Mouse (Mus musculus) thymus, adult 2 months (tissue): Measurements from ENCODE around the gene Ptprd. TPM values are rescaled to one million over a fixed set of nuclear protein-coding genes. Genes with fewer than 3 reads are reported as not detected.

ENCODE experiments used
- DNase-seq: peaks from one replicate; pipeline ENCODE4 v3.0.0; 2021
- H3K27ac ChIP-seq: fragments of 200-500 bp; 2 replicates; pipeline ENCODE4 v1.5.1; 2012; ENCODE audit warnings: low read length, control low read depth; ENCODE audit not compliant: control insufficient read depth, insufficient read depth
- H3K27me3 ChIP-seq: fragments of 200-500 bp; 2 replicates; pipeline ENCODE4 v1.6.1; 2012; ENCODE audit warnings: mild to moderate bottlenecking, low read length, moderate library complexity, mixed read lengths; ENCODE audit not compliant: control insufficient read depth, insufficient read depth
- H3K36me3 ChIP-seq: fragments of 200-500 bp; 2 replicates; pipeline ENCODE4 v1.6.1; 2012; ENCODE audit warnings: mild to moderate bottlenecking, low read length, moderate library complexity; ENCODE audit not compliant: control insufficient read depth, insufficient read depth
- H3K4me1 ChIP-seq: fragments of 200-500 bp; replicated peaks from 2 replicates; pipeline ENCODE4 v1.6.1; 2012; ENCODE audit warnings: low read length; ENCODE audit not compliant: control insufficient read depth, insufficient read depth
- H3K4me3 ChIP-seq: fragments of 200-500 bp; 2 replicates; pipeline ENCODE4 v1.5.1; 2012; ENCODE audit warnings: mild to moderate bottlenecking, low read length, control low read depth, moderate library complexity; ENCODE audit not compliant: control insufficient read depth, insufficient read depth
- CTCF ChIP-seq: fragments of 200-500 bp; IDR thresholded peaks from 2 replicates; pipeline ENCODE4 v1.5.1; 2012; ENCODE audit warnings: mild to moderate bottlenecking, control low read depth, low read length, moderate library complexity, borderline replicate concordance; ENCODE audit not compliant: control insufficient read depth, poor library complexity, insufficient read depth; ENCODE audit errors: extremely low read depth
- POLR2A ChIP-seq: fragments of 200-500 bp; IDR thresholded peaks from 2 replicates; pipeline ENCODE4 v1.6.1; 2012; ENCODE audit warnings: mild to moderate bottlenecking, low read length, control low read depth, moderate library complexity; ENCODE audit not compliant: control insufficient read depth, poor library complexity, insufficient read depth; ENCODE audit errors: extremely low read depth
- WGBS: fragments of 180-500 bp; shearing (Covaris S2); methylation state at CpG from one replicate; pipeline ENCODE4 v1.1.7; 2018; 5-methylcytosine and 5-hydroxymethylcytosine counted together
- polyA plus RNA-seq: library from polyadenylated mRNA; depleted of rRNA; stranded (reverse); fragments of >200 nt; gene quantifications from 2 replicates; pipeline ENCODE4 v1.2.3, GENCODE M21; 2012

Gene Ptprd
- polyA plus RNA-seq, 1 experiment: 1.0 TPM

DNA sequence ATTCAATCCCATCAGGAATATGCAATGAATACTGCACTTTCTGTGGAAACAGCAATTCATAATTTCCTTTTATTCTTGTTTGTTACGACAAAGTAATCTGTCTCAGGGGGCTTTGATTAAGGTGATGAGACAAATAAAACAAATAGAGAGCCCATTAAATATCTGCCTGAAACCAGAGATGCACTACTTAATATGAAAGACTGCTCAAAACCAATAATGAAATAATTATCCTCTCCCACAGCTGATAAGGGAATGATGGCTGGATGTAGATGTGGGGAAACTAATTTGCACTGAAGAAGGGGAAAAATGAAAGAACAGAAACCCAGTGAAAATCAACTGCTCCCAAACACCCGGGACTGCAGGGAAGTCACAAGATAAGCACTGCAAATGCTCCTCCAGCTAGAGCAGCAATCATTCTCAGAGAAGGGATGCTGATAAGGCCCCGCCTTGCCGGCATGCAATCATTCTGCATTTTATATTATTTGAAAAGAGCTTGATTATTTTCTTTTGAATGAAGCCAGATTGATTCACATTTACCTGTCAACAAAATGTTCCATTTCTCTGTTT is 1432.1 kb downstream of the Ptprd start:
- TF ChIP-seq POLR2A (no peak), CTCF (no peak)
- 85% methylated on average over 4 of the region's 4 CpGs for whole genome bisulfite sequencing
- no peaks in the 10 kb centered on the region for H3K36me3 ChIP-seq
- no peak overlapping the region for H3K4me3 ChIP-seq
- no peak for DNase-seq
- no peak overlapping the region for H3K27ac ChIP-seq
- no peaks in the 10 kb centered on the region for H3K4me1 ChIP-seq
- no peaks in the 10 kb centered on the region for H3K27me3 ChIP-seq

DNA sequence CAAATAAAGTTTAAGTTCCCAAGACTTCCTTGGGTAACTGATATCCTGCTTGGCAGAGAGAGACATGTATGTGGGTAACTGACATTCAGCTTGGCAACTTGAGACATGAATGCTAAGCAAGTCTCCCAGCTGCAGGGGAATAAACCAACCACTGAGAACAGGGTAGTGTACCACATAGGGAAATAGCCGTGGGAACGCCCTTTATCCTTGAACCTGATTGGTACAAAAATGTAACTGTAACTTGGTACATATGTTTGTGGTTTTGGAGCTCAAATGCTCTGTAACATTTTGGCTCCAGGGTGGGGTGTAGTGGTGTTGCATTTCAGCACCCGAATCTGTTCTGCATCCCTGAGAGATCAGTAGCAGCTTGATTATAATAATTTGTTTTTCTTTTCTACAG is 1444.8 kb downstream of the Ptprd start:
- Histone ChIP-seq H3K4me1 (no peaks in the 10 kb centered on the region), H3K27ac (no peak overlapping the region), H3K36me3 (no peaks in the 10 kb centered on the region), H3K4me3 (no peak overlapping the region), H3K27me3 (no peaks in the 10 kb centered on the region)
- 84% methylated on average over 3 of the region's 3 CpGs for WGBS
- TF ChIP-seq POLR2A (no peak), CTCF (no peak)
- no peak for DNase-seq

DNA sequence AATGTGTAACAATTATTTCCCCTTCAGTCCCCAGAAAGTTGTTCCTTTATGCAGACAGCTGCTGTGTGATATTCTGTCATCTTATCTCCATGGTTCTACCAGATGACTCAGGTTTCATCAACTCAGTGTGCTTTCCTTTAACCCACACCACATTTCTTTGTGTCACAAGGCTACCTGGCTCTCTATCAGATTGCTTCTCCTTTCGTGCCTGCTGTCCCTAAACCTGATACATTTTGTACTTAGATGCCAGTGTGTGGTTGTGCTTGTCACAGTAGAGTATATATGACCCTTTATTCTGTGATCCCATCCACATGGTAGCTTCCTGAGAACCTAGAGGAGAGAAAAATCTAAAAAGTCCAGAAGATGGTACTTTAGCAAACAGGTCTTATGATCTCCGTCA is 1445.3 kb downstream of the Ptprd start:
- no peak for TF ChIP-seq POLR2A
- no peak for TF ChIP-seq CTCF
- Histone ChIP-seq H3K4me1 (no peaks in the 10 kb centered on the region), H3K4me3 (no peak overlapping the region), H3K36me3 (no peaks in the 10 kb centered on the region), H3K27me3 (no peaks in the 10 kb centered on the region), H3K27ac (no peak overlapping the region)
- 84% methylated on average over 2 of the region's 2 CpGs for WGBS
- DNase-seq: no peak

DNA sequence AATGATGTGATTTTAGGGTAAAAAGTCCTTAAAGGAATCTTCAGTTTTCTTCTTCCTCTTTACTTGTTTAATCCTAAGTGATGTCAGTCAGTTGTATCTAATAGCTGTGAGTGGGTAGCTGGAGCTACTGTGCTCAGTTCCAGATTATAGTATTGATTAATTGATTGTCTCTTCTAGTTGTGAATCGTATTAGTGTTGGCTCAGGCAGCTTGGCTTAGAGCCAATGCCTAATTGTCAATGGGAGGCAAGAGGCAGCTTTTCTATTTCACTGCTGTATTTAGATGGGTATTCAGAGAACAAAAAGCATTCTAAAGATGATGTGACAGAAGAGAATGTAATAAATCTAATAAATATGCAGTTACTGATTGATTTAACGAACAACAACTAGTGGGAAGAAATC is 1461.1 kb downstream of the Ptprd start:
- no peaks in the 10 kb centered on the region for H3K4me1 ChIP-seq
- 82% methylated on average over 2 of the region's 2 CpGs for WGBS
- no peak overlapping the region for H3K4me3 ChIP-seq
- TF ChIP-seq POLR2A (no peak), CTCF (no peak)
- H3K27me3 ChIP-seq: no peaks in the 10 kb centered on the region
- no peaks in the 10 kb centered on the region for H3K36me3 ChIP-seq
- H3K27ac ChIP-seq: no peak overlapping the region
- no peak for DNase-seq

DNA sequence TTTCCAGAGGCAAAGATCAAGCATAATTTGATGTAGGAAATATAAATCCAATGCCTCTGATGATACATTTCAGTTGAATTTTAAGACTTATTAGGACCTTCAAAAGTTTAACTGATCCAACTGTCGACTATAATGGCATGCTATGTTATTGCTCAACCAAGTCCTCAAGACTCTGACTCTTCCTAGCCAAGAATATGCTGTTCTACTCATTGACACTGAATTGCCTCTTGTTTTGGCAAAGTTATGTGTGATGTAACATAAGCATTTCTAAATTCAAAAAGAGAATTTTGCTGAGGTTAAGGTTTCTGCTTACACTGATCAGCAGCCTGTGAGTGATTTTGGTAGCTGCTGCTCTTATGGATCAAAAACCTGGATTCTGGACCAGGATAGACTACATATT is 1475.9 kb downstream of the Ptprd start:
- Histone ChIP-seq H3K4me3 (no peak overlapping the region), H3K4me1 (no peaks in the 10 kb centered on the region), H3K27ac (no peak overlapping the region), H3K27me3 (no peaks in the 10 kb centered on the region), H3K36me3 (no peaks in the 10 kb centered on the region)
- no peak for TF ChIP-seq POLR2A
- TF ChIP-seq CTCF: no peak
- 48% methylated on average over 1 of the region's 1 CpGs for WGBS
- DNase-seq: no peak

DNA sequence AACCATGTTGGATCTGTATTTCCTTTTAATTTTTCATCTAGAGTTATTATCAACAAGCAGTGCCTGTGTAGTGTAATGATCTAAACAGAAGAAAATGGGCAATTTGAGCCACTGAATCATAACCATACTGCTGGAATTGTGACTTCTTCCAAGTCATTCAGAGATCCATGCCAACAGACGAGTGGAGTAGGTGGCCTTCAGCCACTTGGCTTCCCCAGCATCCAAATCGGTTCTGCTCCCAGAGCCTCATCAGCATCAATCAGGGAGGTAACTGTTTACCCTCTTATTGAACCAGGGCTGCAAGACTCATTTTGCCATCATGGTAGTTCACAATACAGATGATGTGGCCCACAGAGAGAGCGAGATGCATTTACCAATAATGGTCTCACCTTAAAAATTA is 1536.0 kb downstream of the Ptprd start:
- TF ChIP-seq POLR2A (no peak), CTCF (no peak)
- no peak for DNase-seq
- Histone ChIP-seq H3K36me3 (no peaks in the 10 kb centered on the region), H3K27ac (no peak overlapping the region), H3K4me3 (no peak overlapping the region), H3K27me3 (no peaks in the 10 kb centered on the region), H3K4me1 (no peaks in the 10 kb centered on the region)
- WGBS: 83% methylated on average over 3 of the region's 3 CpGs

DNA sequence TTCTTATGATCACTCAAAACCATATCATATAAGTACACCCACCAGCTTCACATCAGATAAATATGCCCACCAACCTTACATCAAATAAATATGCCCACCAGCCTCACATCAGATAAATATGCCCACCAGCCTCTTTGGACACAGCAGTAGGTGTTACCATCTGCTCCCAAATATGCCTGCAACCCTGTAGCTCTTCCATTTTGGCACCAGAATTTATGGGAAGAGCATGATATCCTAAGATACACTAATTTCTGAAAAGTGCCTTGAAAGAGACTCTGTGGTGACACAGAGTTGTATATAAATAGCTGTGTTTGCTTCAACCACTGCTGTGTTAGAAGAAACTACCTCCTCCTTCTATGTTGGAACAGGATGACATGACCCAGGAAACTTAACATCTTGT is 1538.5 kb downstream of the Ptprd start:
- no peak for DNase-seq
- Histone ChIP-seq H3K4me3 (no peak overlapping the region), H3K27ac (no peak overlapping the region), H3K36me3 (no peaks in the 10 kb centered on the region), H3K4me1 (no peaks in the 10 kb centered on the region), H3K27me3 (no peaks in the 10 kb centered on the region)
- TF ChIP-seq CTCF (no peak), POLR2A (no peak)
